Mouse (Mus musculus) intestine, embryonic 14.5 days (tissue): ENCODE results near the gene Twist2. TPM values are rescaled to one million over a fixed set of nuclear protein-coding genes. Genes with fewer than 3 reads are reported as not detected.

Source experiments
- ATAC-seq: fragments of 200-750 bp; cut with Nextera tagmentation; replicated peaks from 2 replicates; pipeline ENCODE4 v1.8.0; 2017; ENCODE audit warnings: low read depth, moderate number of reproducible peaks, moderate TSS enrichment, moderate library complexity; ENCODE audit not compliant: low FRiP score, low TSS enrichment
- DNase-seq: peaks from one replicate; pipeline ENCODE4 v3.0.0-alpha.2; 2018; ENCODE audit warnings: low spot score
- H3K27ac ChIP-seq: fragments of 300-500 bp; sonication (generic); 2 replicates; pipeline ENCODE4 v1.5.1; 2014; ENCODE audit warnings: low read depth, mild to moderate bottlenecking, control low read depth
- H3K27me3 ChIP-seq: fragments of 300-500 bp; sonication (generic); replicated peaks from 2 replicates; pipeline ENCODE4 v1.6.1; 2014; ENCODE audit warnings: low read length, control low read depth; ENCODE audit not compliant: control insufficient read depth, insufficient read depth
- H3K36me3 ChIP-seq: fragments of 300-500 bp; sonication (generic); 2 replicates; pipeline ENCODE4 v1.6.1; 2014; ENCODE audit warnings: low read length, control low read depth; ENCODE audit not compliant: control insufficient read depth, insufficient read depth
- H3K4me1 ChIP-seq: fragments of 300-500 bp; sonication (generic); replicated peaks from 2 replicates; pipeline ENCODE4 v1.6.1; 2014; ENCODE audit warnings: low read length, control low read depth, mixed read lengths; ENCODE audit not compliant: control insufficient read depth, insufficient read depth
- H3K4me2 ChIP-seq: fragments of 300-500 bp; sonication (generic); 2 replicates; pipeline ENCODE4 v1.6.1; 2014; ENCODE audit warnings: low read length
- H3K4me3 ChIP-seq: fragments of 300-500 bp; sonication (generic); 2 replicates; pipeline ENCODE4 v1.5.1; 2014; ENCODE audit warnings: low read depth, low read length, control low read depth, mixed read lengths
- H3K9ac ChIP-seq: fragments of 300-500 bp; sonication (generic); 2 replicates; pipeline ENCODE4 v1.6.1; 2014; ENCODE audit warnings: mild to moderate bottlenecking, low read length
- H3K9me3 ChIP-seq: fragments of 300-500 bp; sonication (generic); 2 replicates; pipeline ENCODE4 v1.6.1; 2016; ENCODE audit warnings: low read length, control low read depth; ENCODE audit not compliant: control insufficient read depth
- WGBS: fragments of 180-500 bp; shearing (Covaris S2); extraction: QIAGEN DNeasy Blood & Tissue Kit; methylation state at CpG from one replicate; pipeline ENCODE4 v1.1.7; 2014; 5-methylcytosine and 5-hydroxymethylcytosine counted together
- polyA plus RNA-seq: library from polyadenylated mRNA; unstranded; fragments of >200 nt; fragmentation: Nextera tagmentation; extraction: Ambion mirVana; gene quantifications from 2 replicates; pipeline ENCODE4 v1.2.1, GENCODE M21; 2014

The Twist2 gene
- polyA plus RNA-seq, 1 experiment from 2014 or later: 7.1 TPM

- 2% methylated on average over 45 of the region's 45 CpGs for WGBS
- peaks cover 24% of the 10 kb centered on the region for H3K4me1 ChIP-seq
- H3K36me3 ChIP-seq: no peaks in the 10 kb centered on the region
- ATAC-seq (peak; percentile 37; the same call in 1 of the 2 replicates), DNase-seq (peak; percentile 75)
- peak overlapping the region; percentile 55 for H3K4me3 ChIP-seq
- H3K27me3 ChIP-seq: peaks cover 42% of the 10 kb centered on the region
- H3K9me3 ChIP-seq: no peaks in the 10 kb centered on the region
- peak overlapping the region; percentile 56 for H3K9ac ChIP-seq
- H3K4me2 ChIP-seq: peak overlapping the region; percentile 83
- no peak overlapping the region; the same call in 1 of the 2 replicates for H3K27ac ChIP-seq
Observed at GRCm38 (mm10) chr1:91801844-91802366, 644 bp downstream of the Twist2 start.

GRCm38 (mm10) chr1:91802406-91803121 lies 1.3 kb downstream of the Twist2 start:
- WGBS: 4% methylated on average over 30 of the region's 30 CpGs
- H3K9me3 ChIP-seq: no peaks in the 10 kb centered on the region
- H3K36me3 ChIP-seq: no peaks in the 10 kb centered on the region
- peak overlapping the region; percentile 56 for H3K9ac ChIP-seq
- H3K4me3 ChIP-seq: peak overlapping the region; percentile 55
- H3K27ac ChIP-seq: 0 out of 2 replicates have a peak overlapping the region, but pooled peaks have one; percentile 6
- ATAC-seq (no peak), DNase-seq (peak; percentile 64)
- H3K27me3 ChIP-seq: peaks cover 38% of the 10 kb centered on the region
- H3K4me1 ChIP-seq: peaks cover 24% of the 10 kb centered on the region
- H3K4me2 ChIP-seq: peak overlapping the region; percentile 83

- Histone ChIP-seq H3K9ac (no peak overlapping the region), H3K4me2 (peak overlapping the region; percentile 83), H3K27me3 (peaks cover 33% of the 10 kb centered on the region), H3K4me3 (no peak overlapping the region), H3K4me1 (peaks cover 24% of the 10 kb centered on the region), H3K9me3 (no peaks in the 10 kb centered on the region), H3K36me3 (no peaks in the 10 kb centered on the region), H3K27ac (no peak overlapping the region)
- DNase-seq (no peak), ATAC-seq (no peak)
- 23% methylated on average over 6 of the region's 6 CpGs for WGBS
Observed at GRCm38 (mm10) chr1:91803416-91803815, 2.2 kb downstream of the Twist2 start.

GRCm38 (mm10) chr1:91816067-91816466 lies 14.8 kb downstream of the Twist2 start:
- no peak overlapping the region for H3K27ac ChIP-seq
- ATAC-seq (no peak), DNase-seq (no peak)
- no peaks in the 10 kb centered on the region for H3K27me3 ChIP-seq
- WGBS: 53% methylated on average over 3 of the region's 3 CpGs
- no peaks in the 10 kb centered on the region for H3K9me3 ChIP-seq
- no peak overlapping the region for H3K4me2 ChIP-seq
- H3K9ac ChIP-seq: no peak overlapping the region
- H3K4me1 ChIP-seq: peaks cover 10% of the 10 kb centered on the region; the same call in 1 of the 2 replicates
- no peak overlapping the region for H3K4me3 ChIP-seq
- no peaks in the 10 kb centered on the region for H3K36me3 ChIP-seq

- no peak overlapping the region for H3K9ac ChIP-seq
- H3K27ac ChIP-seq: 0 out of 2 replicates have a peak overlapping the region, but pooled peaks have one; percentile 22
- no peak overlapping the region for H3K4me2 ChIP-seq
- no peaks in the 10 kb centered on the region for H3K9me3 ChIP-seq
- peaks cover 10% of the 10 kb centered on the region; the same call in 1 of the 2 replicates for H3K4me1 ChIP-seq
- DNase-seq (no peak), ATAC-seq (peak; percentile 82; the same call in 1 of the 2 replicates)
- H3K36me3 ChIP-seq: no peaks in the 10 kb centered on the region
- H3K27me3 ChIP-seq: no peaks in the 10 kb centered on the region
- WGBS: 16% methylated on average over 6 of the region's 6 CpGs
- no peak overlapping the region for H3K4me3 ChIP-seq
Observed at GRCm38 (mm10) chr1:91816571-91816970, 15.3 kb downstream of the Twist2 start.

GRCm38 (mm10) chr1:91819237-91819636 lies 18.0 kb downstream of the Twist2 start:
- H3K36me3 ChIP-seq: no peaks in the 10 kb centered on the region
- H3K9ac ChIP-seq: no peak overlapping the region
- no peaks in the 10 kb centered on the region for H3K9me3 ChIP-seq
- H3K4me3 ChIP-seq: no peak overlapping the region
- H3K27ac ChIP-seq: no peak overlapping the region
- no peaks in the 10 kb centered on the region for H3K27me3 ChIP-seq
- ATAC-seq (no peak), DNase-seq (no peak)
- WGBS: 60% methylated on average over 9 of the region's 9 CpGs
- H3K4me1 ChIP-seq: peaks cover 20% of the 10 kb centered on the region
- no peak overlapping the region for H3K4me2 ChIP-seq

GRCm38 (mm10) chr1:91820531-91820930 lies 19.3 kb downstream of the Twist2 start:
- H3K9ac ChIP-seq: no peak overlapping the region
- H3K4me3 ChIP-seq: no peak overlapping the region
- no peaks in the 10 kb centered on the region for H3K9me3 ChIP-seq
- H3K27me3 ChIP-seq: no peaks in the 10 kb centered on the region
- no peak overlapping the region for H3K4me2 ChIP-seq
- H3K36me3 ChIP-seq: no peaks in the 10 kb centered on the region
- H3K27ac ChIP-seq: no peak overlapping the region
- no peak for ATAC-seq
- no peak for DNase-seq
- H3K4me1 ChIP-seq: peaks cover 20% of the 10 kb centered on the region
- WGBS: 46% methylated on average over 10 of the region's 10 CpGs

- Histone ChIP-seq H3K4me1 (peaks cover 17% of the 10 kb centered on the region), H3K27me3 (no peaks in the 10 kb centered on the region), H3K27ac (no peak overlapping the region), H3K9ac (no peak overlapping the region), H3K4me3 (no peak overlapping the region), H3K4me2 (no peak overlapping the region), H3K36me3 (no peaks in the 10 kb centered on the region), H3K9me3 (no peaks in the 10 kb centered on the region)
- 89% methylated on average over 4 of the region's 4 CpGs for WGBS
- ATAC-seq (no peak), DNase-seq (no peak)
Observed at GRCm38 (mm10) chr1:91822316-91822824, 21.1 kb downstream of the Twist2 start.
